Mouse (Mus musculus) activated CD4-positive, CD25-positive, alpha-beta regulatory T cell, adult 9 weeks (primary cell): ENCODE results near the gene Olfr1380. TPM values are rescaled to one million over a fixed set of nuclear protein-coding genes. Genes with fewer than 3 reads are reported as not detected.

Experiments
- polyA plus RNA-seq: library from polyadenylated mRNA; unstranded; fragments of 100-300 nt; shearing (Covaris generic); gene quantifications from one replicate; pipeline ENCODE4 v1.2.1, GENCODE M21; 2017

Gene Olfr1380
- polyA plus RNA-seq = not detected

GRCm38 (mm10) chr11:49556578-49556977 lies at the start of gene Olfr1380:
Gene Olfr1380, plus strand, starts transcription at chr11:49556878.

GRCm38 (mm10) chr11:49519348-49519747 lies 37.3 kb upstream of the Olfr1380 start, which contains the start of gene Olfr1383:
Gene Olfr1383, plus strand, starts transcription at chr11:49519648.

GRCm38 (mm10) chr11:49527947-49528346 lies 28.7 kb upstream of the Olfr1380 start, which contains the start of gene Olfr1382:
Gene Olfr1382, plus strand, starts transcription at chr11:49528247.

GRCm38 (mm10) chr11:49543149-49543548 lies 13.5 kb upstream of the Olfr1380 start, which contains the start of gene Olfr1381:
Gene Olfr1381, plus strand, starts transcription at chr11:49543449.

GRCm38 (mm10) chr11:49608938-49609867 lies 52.5 kb downstream of the Olfr1380 start, which contains the start of gene Flt4:
Gene Flt4, plus strand, starts transcription at chr11:49609263.

Other genes with a start within 250 kb of the Olfr1380 start
- not detected for gene Olfr1391, start 234.1 kb upstream of the Olfr1380 start, polyA plus RNA-seq
- gene Olfr1390, start 221.7 kb upstream of the Olfr1380 start, polyA plus RNA-seq = not detected
- gene Olfr1389, start 133.8 kb upstream of the Olfr1380 start, polyA plus RNA-seq = not detected
- 0.09 TPM for gene Olfr1388, start 120.3 kb upstream of the Olfr1380 start, polyA plus RNA-seq
- gene Olfr1387, start 101.5 kb upstream of the Olfr1380 start, polyA plus RNA-seq = not detected
- not detected for gene Olfr1386, start 91.8 kb upstream of the Olfr1380 start, polyA plus RNA-seq
- 0.15 TPM for gene Olfr1385, start 67.8 kb upstream of the Olfr1380 start, polyA plus RNA-seq
- not detected for gene Olfr1384, start 50.2 kb upstream of the Olfr1380 start, polyA plus RNA-seq
- gene Olfr1383, start 37.2 kb upstream of the Olfr1380 start, polyA plus RNA-seq = not detected
- gene Olfr1382, start 28.6 kb upstream of the Olfr1380 start, polyA plus RNA-seq = not detected
- not detected for gene Olfr1381, start 13.4 kb upstream of the Olfr1380 start, polyA plus RNA-seq
- not detected for gene Flt4, start 52.4 kb downstream of the Olfr1380 start, polyA plus RNA-seq
- gene Scgb3a1, start 106.7 kb downstream of the Olfr1380 start, polyA plus RNA-seq = not detected
- gene Cnot6, start 155.8 kb downstream of the Olfr1380 start, polyA plus RNA-seq = 14.0 TPM
- 1.8 TPM for gene Gfpt2, start 237.3 kb downstream of the Olfr1380 start, polyA plus RNA-seq